Mouse (Mus musculus): Measurements from ENCODE around the gene Tln2.

Tln2 gene

DNA sequence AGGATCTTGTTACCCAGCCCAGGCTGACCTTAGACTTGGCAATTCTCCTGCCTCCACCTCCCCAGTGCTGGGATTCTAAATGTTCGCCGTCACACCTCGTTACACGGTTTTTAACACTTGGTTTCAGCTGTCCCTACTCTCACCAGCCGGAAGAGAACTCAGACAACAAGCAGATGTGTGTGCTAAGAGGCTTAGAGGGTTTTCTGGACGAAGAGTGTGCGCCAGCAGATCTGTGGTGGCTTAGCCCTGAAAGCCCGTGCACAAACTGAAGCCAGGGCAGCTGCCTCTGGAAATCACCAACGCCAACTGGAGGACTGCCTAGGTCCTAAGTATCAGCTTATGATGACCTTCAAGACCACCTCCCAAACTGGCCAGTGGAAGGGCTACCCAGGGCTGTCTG lies 341.5 kb downstream of the Tln2 start:
- DNase-seq (ENCODE audit: low read depth in 2 of 2, low spot score in 2 of 2) = no peak

DNA sequence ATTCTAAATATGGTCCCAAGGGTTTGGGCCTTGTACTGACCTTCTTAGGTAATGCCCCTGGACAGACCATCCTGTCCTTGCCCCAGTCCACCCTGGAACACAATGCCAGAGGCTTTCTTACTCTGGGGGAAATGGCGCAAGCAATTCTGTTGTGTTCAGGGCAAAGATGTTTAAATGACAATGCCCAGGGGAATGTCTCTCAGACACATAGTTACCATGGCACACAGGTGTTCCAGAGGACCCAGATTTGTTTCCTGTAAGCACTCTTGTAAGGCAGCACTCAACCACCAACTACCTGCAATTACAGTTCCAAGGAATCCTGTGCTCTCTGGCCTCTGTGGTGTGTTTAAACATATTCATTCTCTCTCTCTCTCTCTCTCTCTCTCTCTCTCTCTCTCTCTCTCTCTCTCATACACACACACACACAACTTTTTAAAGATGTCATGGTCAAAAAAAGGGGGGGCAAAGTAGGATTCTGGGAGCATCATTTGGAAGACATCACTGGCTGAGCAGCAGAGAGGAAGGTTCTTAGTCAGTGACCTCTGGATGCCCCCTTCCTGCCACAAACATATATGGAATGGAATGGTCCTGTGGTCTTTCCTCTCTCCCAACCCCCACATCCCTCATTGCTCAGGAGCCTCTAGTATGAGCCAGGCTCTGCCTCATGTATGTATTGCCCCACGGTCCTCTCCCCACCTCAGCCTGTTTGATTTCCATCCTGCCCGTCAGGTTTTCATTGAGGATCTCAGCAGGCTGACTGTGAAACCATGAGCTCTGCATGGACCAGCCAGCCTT lies 345.1 kb downstream of the Tln2 start:
- DNase-seq (ENCODE audit: low read depth in 2 of 2, low spot score in 2 of 2) = no peak

DNA sequence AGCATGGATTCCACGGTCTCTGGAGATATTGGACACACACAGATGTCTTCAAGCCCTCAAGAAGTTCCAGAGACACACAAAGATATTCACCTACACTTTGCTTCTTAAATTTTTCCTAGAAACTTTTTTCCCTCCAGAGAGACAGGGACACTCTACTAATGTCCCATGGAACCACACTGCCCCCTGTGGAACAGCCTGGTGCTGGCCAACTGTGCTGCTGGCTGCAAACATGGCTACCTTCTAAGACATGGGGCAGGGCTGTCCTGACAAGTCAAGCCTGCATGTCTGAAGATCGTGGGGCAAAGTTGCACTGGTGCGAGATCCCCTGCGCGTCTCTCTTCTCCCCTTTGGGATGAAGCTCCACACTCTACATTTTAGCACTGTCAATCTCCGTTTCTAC lies 346.2 kb downstream of the Tln2 start:
- no peak for DNase-seq (ENCODE audit: low read depth in 2 of 2, low spot score in 2 of 2)

DNA sequence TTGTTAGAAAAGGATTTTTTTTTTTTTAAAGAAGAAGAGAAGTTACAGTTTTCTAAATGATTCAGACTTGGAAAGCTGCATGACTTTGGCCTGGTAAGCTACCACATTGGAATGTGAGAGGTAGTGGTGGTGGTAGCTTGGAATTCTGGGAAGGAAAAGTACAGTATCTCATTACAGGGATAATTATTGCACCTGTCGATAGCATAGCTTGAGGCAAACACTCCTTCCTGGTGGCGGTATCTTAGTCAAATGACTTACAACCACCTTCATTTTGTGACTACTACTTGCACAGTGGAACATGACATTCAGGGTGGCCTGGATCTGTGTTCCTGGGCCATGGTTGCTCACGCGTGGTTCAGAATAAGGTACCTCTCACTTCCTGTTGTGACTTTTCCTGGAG lies 348.3 kb downstream of the Tln2 start:
- DNase-seq (ENCODE audit: low read depth in 2 of 2, low spot score in 2 of 2) = no peak

DNA sequence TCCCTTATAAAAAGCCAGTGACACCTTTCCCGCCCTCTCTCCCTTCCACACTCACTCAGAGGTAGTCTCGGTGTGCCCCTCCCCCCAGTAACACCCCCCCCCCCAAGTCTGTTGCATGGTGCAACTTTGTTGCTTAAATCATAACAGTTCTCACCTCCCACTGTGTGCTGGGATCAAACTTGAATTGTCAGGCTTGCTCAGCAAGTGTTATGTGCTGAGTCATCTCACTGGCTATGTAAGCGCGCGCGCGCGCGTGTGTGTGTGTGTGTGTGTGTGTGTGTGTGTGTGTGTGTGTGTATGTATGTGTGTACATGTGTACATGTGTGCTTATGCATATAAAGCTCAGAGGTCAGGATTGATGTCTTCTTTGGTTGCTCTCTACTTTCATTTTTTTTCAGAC lies 350.1 kb downstream of the Tln2 start:
- DNase-seq (ENCODE audit: low read depth in 2 of 2, low spot score in 2 of 2) = no peak

DNA sequence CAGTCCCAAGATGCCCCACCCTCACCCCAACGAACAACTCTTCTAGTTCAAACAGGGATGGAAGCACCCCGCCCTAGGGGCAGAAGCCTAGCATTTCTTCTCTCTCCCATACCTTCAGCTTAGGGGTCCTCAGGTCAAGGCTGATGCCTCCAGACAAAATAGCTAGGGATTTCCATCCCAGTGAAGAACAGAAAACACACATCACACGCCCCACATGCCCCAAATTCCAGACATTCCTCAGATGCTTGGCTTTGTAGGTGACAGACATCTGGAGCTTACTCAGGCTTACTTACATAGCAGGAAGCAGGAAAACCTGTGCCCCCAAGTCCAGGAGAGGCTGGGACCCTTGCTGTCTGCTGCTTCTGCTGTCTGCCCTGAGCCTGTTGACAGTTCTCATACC lies 351.1 kb downstream of the Tln2 start:
- no peak for DNase-seq (ENCODE audit: low read depth in 2 of 2, low spot score in 2 of 2)

DNA sequence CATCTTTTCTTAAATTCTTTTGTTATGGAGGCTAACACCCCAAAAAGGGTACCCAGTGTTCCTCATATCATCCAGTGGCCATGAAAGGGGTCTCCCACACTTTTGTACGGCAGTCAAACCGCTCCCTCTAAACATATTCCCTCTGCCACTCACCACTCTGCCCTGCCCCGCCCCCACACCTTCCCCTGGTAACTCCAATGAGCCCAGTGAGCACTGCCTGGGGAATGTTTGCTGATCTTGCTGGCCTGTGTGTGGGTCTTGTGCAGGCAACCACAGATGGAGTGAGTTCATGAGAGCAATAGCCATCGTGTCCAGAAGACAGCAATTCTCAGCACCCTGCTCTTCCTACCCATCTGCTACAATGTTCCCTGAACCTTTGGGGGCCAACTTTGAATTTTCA lies 354.3 kb downstream of the Tln2 start:
- DNase-seq (ENCODE audit: low read depth in 2 of 2, low spot score in 2 of 2) = no peak

DNA sequence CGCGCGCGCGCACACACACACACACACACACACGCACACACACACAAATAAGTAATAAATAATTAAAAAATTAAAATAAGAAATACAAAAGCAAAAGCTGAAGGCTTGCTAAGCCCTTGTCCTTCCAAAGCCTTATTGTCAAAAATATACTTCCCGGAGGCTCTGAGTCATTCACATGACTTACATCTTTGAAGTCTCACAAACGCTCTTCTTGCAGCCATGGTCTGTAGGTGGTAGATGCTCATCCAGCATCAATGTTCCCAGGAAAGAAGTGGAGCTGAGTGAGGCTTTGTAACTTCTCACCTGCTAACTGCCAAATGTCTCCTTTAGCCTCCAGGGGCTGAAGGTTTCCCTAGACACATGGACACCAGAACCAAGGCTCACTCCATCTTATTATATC lies 362.9 kb downstream of the Tln2 start:
- no peak for DNase-seq (ENCODE audit: low read depth in 2 of 2, low spot score in 2 of 2)

DNA sequence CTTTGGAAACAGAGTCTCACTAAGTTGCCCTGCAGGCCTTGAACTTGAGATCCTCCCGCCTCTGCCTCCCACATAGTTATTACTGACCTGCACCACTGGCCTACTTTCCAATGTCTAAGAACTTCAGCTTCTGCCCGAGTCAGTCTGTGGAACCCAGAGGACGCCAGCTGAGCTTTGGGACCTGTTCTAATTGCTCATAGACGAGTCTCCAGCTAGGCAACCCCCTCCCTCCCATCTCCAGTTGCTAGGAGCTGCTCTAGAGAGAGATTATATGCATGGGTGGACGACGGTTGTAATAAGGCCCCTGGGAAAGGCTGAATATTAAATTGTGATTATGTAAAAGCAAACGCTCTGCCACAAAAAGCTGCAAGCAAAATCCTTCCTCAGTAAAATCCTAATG lies 364.2 kb downstream of the Tln2 start:
- DNase-seq (ENCODE audit: low read depth in 2 of 2, low spot score in 2 of 2) = no peak

DNA sequence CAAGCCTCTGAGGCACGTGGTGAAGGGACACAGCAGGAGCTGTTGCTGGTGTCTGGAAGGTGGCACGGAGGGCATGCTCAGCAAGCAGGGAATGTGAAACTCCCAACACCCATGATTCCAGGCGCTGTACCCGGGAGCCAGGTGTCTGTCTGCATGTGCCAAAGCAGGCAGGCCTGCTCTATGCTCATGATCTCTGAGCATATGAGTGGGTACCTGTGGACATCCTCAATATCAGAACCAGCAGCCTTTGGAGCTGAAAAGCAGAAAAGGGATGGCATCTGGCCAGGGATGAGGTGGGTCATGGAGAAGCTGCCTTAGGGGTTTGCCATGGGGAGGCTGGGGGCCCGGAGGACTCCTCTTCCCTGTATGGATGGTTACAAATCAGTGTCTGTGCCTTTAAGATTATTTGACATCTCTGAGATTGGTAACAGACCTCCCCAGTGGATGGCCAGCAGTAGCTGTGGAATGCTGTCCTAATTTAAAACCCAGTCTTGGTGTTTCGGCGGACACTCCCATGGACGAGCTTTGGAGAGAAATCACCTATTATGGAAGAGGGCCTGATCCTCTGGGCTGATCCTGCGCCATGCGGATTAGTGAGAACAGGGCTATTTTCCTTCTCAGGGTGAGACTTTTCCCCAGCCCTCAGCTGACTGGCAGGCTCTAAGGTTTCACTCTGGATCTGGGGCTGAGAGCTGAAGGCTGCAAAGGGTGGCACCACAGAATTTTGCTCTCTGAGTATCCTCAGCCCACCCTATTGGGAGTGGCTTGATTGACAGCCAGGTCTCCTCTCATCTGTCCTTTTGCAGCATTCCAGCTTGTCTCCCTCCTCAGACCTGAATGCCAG lies 367.8 kb downstream of the Tln2 start:
- DNase-seq (ENCODE audit: low read depth in 2 of 2, low spot score in 2 of 2) = no peak

DNA sequence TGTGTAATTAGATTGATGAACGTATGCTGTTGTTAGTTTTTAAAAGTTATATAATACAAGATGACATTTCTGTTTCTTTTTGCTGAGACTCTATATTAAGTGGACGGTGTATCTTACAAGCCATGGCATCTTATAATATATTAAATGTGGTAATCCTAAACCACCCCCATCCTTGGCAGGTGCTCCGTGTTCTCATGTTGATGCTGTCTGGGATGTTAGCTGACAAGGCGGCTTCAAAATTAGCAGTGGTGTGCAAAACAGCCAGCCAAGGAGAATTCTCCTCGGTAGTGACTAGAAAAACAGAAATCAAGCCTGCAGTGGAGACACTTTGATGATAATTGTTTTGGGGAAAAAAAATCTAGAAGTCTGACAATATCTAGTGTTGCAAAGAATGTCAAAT lies 371.8 kb downstream of the Tln2 start:
- DNase-seq (ENCODE audit: low read depth in 2 of 2, low spot score in 2 of 2) = no peak

DNA sequence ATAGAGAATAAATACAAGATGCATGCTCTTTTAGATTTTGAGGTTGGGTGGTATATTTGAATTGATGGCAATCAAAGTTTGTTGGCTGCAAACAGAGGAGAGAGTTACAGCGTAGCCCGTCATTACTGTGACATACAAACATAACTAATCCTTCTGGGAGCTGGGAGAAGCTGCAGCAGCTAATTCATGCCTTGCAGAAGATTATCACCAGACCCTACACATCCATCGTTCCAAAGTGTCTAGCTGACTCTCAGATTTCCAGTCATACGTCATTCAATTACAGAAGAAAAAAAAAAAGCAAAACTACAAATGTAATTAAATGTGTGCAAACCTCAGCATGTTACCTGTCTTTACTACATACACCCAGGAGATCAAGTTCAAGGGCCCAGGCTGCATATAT lies 372.3 kb downstream of the Tln2 start:
- no peak for DNase-seq (ENCODE audit: low read depth in 2 of 2, low spot score in 2 of 2)

DNA sequence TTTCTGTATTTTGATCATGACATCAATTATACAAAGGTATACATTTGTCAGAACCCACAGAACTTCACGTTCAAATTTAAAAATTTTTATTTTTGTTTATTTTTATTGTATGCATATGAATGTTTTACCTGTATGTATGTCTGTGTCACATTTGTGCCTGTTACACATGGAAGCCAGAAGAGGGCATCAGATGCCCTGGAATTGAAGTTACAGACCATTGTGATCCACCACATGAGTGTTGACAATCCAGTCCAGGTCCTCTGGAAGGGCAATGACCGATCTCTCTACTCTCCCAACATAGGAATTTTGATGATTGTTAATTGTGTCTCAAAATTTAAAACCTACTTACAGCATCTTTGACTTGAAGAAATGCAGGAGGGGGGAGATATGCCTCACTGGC lies 374.9 kb downstream of the Tln2 start:
- no peak for DNase-seq (ENCODE audit: low read depth in 2 of 2, low spot score in 2 of 2)

DNA sequence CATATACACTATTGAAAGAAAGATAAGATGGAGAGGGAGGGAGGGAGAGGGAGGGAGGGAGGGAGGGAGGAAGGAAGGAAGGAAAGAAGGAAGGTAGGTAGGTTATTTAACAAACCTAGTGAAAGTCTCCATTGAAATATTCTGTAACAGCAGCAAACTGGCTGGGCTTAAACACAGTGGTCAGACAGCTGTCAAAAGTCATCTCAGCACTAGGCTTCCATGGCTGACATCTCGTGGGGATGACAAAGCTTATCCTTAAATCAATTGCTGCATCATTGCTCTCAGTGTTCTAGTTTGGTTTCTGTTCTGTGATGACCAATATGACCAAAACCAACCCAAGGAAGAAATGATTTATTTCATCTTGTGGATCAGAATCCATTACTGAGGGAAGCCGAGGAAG lies 376.0 kb downstream of the Tln2 start:
- no peak for DNase-seq (ENCODE audit: low read depth in 2 of 2, low spot score in 2 of 2)

DNA sequence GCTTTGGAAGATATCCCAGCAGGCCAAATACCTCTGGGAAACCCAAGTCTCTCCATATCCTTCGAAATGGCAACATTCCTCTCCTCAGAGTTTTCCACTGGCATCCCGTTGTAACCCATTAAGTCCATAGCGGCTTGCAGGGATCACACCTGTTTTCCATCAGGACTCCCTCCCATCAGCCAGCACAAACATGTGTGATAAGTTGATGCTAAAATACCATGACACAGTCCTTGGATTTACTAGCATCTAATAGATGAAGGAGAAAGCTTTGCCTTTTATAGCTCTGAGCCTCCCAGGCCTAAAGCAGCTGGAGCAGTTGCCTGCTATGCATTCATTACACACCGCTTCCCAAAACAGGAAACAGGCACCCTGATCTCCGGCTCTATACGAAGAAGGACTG lies 377.5 kb downstream of the Tln2 start:
- no peak for DNase-seq (ENCODE audit: low read depth in 2 of 2, low spot score in 2 of 2)

DNA sequence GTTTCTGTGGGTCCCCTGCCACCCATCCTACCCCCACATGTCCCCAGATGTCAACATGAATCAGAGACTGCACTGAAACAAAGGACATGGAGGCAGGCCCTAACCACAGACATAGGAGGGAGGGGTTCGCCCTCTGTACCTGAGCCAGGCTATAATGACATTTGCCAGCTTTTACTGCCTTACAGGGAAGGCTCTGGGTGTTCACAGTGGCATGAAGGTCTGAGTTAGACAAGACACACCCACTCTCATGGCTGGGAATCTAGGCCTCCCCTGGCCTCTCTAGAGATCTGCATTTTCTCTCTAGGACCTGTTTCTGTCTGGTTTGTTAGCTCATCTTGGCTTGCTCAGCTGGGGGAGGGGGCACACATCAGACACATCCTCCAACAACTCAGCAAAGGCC lies 380.8 kb downstream of the Tln2 start:
- DNase-seq (ENCODE audit: low read depth in 2 of 2, low spot score in 2 of 2) = no peak

DNA sequence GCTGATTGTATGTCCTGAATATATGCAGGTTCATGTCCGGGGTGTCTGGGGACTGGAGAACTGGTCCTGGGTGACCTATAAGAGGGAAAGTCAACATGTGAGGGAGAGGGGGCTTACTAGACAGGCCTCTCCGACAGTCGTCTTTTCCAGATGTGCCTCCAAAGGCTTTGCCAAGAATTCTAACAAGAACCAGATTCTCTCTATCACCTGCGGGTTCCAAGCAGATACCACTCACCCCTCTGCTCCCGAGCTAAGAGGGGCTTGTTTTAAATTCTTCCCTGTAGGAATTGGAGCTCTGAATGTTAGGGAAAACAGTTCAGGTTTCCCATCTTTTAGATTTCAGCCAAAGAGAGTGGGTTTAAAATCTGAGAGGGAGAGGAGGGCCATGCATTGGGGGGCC lies 381.3 kb downstream of the Tln2 start:
- no peak for DNase-seq (ENCODE audit: low read depth in 2 of 2, low spot score in 2 of 2)

DNA sequence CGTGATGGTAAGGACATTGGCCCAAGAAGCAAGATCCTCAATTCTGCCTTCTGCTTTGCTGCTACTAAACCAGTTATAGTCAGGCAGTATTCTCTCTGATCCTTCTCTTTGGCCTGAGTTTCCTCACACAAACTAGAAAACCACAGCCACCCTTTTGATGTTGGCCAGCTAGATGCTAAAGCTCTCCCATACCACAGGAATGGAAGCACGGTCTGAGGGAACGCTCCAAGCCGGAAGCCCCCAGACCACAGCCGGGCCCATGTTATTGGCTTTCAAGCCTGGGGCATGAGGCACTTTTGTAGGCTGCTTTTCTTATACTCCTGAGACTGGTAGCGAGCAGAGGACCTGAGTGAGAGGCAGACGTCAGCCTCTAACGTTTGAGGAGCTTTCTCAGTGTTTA lies 383.4 kb downstream of the Tln2 start:
- DNase-seq (ENCODE audit: low read depth in 2 of 2, low spot score in 2 of 2) = no peak

DNA sequence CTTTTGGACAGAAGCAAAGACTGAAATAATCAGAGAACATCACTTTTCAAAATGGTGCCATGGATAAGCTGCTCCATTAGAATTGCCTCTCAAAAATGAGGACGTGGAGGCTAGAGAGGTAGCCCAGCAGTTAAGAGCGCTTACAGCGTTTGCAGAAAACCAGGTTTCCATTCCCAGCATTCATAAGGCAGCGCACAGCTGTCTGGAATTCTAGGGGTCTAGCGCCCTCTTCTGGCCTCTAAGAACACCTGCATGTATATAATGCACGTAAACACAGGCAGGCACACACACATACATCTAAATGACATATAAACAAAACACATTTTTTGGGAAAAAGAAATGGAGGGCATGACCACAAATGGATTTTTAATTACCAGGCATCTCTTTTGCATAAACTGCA lies 385.7 kb downstream of the Tln2 start:
- DNase-seq (ENCODE audit: low read depth in 2 of 2, low spot score in 2 of 2) = no peak

DNA sequence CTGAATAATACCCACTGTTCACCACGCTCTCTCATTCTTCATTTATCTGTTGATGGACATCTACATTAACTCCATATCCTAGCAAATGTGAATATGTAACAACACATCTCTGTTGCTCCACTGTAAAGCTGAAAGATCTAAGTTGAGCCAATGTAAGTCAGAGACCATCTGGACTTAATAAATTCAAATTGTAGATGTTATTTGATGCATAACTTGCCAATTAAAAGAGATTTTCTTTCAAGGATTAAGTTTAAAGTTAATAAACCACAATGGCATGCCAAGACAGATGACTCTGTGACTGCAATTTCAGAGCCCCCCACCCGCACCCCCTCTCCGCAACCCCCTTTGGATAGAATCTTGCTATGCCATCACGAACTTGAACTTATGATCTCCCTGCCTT lies 386.3 kb downstream of the Tln2 start:
- no peak for DNase-seq (ENCODE audit: low read depth in 2 of 2, low spot score in 2 of 2)

DNA sequence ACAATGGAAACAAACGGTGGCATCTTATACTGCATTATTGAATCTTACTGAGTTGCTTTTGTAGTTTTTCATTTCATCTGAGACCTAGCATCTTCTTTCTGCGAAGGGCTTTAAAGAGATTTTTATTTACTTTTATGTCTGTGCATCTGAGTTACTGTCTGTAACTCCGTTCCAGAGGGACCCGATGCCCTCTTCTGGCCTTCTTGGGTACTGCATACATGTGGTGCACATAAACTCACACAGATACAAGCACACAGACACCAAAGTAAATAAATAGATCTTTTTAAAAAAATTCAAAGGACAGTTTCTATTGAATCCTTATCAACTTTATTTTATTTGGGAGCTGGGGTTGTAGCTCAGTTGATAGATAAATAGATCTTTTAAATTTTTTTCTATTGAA lies 388.1 kb downstream of the Tln2 start:
- no peak for DNase-seq (ENCODE audit: low read depth in 2 of 2, low spot score in 2 of 2)

DNA sequence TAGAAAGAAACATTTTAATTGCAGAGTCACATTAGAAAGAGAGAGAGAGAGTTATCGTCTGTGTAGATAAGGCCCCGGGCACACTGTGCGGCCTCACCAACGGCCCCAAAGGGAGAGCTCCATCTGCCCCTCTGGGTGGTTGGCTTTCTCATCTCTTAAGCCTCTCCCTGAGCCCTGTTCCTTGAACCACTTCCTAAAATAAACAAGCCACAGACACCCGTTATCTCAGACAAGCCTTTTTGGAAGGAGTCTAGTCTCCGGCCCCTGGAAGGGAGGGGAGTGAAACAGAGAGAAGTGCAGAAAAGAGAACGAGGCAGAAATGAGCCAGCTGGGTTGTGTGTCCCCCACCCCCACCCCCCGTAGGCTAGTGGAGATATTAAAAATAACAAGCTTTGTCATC lies 388.7 kb downstream of the Tln2 start:
- DNase-seq (ENCODE audit: low read depth in 2 of 2, low spot score in 2 of 2) = no peak

DNA sequence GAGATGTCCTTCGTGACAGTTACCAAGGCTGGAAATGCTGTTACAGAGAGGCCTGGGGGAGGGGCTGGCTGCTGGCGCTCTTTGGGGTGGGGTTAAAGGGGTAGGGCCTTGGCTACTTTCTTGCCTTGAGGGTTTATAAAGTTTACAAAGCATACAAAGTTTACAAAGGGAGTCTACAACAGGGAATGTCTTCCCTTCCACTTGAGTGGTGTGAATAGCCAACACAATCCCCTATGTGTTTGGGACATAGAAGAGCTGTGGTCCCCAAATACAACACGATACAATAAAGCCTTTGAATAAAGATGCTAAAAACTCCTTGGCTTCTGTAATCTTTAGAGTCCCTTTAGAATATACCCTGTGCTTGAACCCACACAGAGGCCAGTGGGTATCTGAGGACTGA lies 389.5 kb downstream of the Tln2 start:
- no peak for DNase-seq (ENCODE audit: low read depth in 2 of 2, low spot score in 2 of 2)
